Mouse (Mus musculus): ENCODE measurements around the gene B3gnt3. TPM values are rescaled to one million over a fixed set of nuclear protein-coding genes. Genes with fewer than 3 reads are reported as not detected.
"Not testable (repeated sequence)": the region's sequence is repeated elsewhere in the genome, so short reads cannot be mapped to it uniquely, and the experiment has no call there.

Gene B3gnt3
- polyA plus RNA-seq (2015; fragmentation: Nextera tagmentation; extraction: Ambion mirVana) = 3.3 and 4.2 TPM in 2 replicates

DNA sequence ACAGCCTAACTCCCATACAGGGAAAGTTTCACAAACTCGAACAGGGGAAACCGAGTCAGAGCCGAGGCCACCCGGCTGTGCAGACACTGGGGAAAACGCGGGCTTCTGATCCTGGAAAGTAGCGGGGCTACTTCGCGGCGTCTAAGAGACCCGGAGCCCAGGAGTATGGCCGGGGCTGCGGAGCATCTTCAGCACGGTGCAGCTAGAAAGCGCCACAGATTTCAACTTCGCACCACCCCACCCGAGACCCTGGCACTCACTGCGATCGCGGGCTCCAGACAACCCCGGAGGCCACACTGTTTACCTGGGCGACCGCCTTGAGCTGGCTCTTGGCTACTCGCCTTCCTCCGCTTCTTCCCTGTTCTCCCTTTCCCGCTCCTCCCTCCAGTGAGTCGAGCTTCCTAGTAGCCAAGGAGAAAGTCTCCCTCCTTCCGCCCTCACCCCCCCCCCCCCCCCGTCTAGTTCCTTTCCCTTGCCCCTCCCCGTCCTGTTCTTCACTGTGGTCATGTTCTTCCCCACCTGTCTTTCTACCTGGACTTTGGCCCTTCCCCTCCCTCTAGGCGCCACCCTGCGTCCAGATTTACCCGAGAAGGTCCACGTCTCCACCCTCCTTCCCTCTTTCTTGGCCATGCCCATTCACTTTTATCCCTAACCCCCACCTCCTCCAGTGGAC is at the start of gene B3gnt3:
Gene B3gnt3 (minus strand): TSS at position 376 of the 673 bp plus-strand sequence.
- WGBS = 16% methylated on average over 31 of the region's 34 CpGs
- Histone ChIP-seq H3K4me2 (replicated peaks; ENCODE audit: low read depth, low read length) (peak within 1 kb of the TSS; percentile 51), H3K36me3 (ENCODE audit: insufficient read depth, low read length) (no peaks in the 10 kb centered on the region), H3K27ac (ENCODE audit: low read length) (no peak within 1 kb of the TSS), H3K9ac (replicated peaks; ENCODE audit: low read length) (peak within 1 kb of the TSS; percentile 12; the same call in 1 of the 2 replicates), H3K4me1 (ENCODE audit: insufficient read depth, low read length) (peaks cover 12% of the 10 kb centered on the region; the same call in 1 of the 2 replicates), H3K4me3 (ENCODE audit: low read length) (peak within 1 kb of the TSS; percentile 31), H3K27me3 (ENCODE audit: insufficient read depth, low read length) (peaks cover 53% of the 10 kb centered on the region), H3K9me3 (ENCODE audit: low read length) (no peaks in the 10 kb centered on the region)
- 0 out of 2 replicates have a peak, but pooled peaks have one; percentile 28 for ATAC-seq (ENCODE audit: low FRiP score, low TSS enrichment)

DNA sequence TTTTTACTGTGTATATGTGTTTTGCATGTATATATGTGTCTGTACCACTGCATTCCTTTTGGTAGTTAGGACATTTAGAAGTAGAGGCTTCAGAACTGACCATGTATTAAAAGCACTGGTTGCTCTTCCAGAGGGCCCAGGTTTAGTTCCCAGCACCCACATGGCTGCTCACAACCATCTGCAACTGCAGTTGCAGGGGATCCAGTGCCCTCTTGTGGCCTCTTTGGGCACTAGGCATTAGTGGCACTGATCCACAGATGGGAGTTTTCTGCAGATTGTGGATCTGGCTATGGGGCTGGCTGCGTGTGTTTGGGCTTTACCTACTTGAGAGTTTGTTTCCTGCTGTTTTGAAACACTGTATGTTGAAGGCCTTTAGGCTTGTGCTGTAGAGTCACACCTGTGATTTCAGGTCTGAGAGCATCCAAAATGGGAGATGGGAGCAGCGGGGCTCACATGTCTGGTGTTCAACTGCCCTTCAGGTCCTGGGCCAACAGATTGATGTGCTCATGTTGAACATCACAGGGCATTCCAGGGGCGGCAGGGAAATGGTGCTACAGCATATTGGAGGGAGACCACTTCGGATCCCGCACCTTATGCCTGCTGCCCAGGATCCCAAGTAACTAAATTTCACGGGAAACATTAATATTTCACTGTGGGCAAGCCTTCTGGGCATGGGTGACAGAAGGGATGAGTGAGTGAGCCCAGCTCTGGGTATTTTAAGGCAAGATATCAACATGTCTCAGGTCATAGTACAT is 47.9 kb upstream of the B3gnt3 start:
- H3K9ac ChIP-seq (replicated peaks; ENCODE audit: low read length); H3K4me3 ChIP-seq (ENCODE audit: low read length); H3K27me3 ChIP-seq (ENCODE audit: insufficient read depth, low read length); H3K36me3 ChIP-seq (ENCODE audit: insufficient read depth, low read length); H3K27ac ChIP-seq (ENCODE audit: low read length); ATAC-seq (ENCODE audit: low FRiP score, low TSS enrichment); H3K9me3 ChIP-seq (ENCODE audit: low read length); H3K4me2 ChIP-seq (replicated peaks; ENCODE audit: low read depth, low read length); H3K4me1 ChIP-seq (ENCODE audit: insufficient read depth, low read length): not testable (repeated sequence)
- WGBS = 78% methylated on average over 6 of the region's 6 CpGs

DNA sequence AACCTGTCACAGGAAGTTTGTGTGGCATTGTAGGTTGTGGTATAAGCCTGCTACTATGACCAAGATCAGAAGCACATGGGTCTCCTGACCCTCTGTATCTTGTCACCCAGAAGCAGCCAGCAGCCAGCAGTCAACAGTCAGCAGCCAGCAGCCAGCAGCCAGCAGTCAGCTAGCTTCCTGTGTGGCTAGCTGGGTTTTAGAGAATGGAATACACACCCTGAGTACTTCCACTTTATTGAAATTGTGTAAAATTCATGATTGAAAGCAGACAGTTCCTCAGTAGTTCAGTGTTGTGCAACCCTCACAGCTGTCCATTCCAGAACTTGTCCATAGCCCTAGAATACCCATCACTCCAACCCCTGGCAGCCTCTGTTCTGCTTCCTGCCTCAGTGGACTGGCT is 45.5 kb upstream of the B3gnt3 start:
- ATAC-seq (ENCODE audit: low FRiP score, low TSS enrichment); H3K4me3 ChIP-seq (ENCODE audit: low read length): not testable (repeated sequence)

DNA sequence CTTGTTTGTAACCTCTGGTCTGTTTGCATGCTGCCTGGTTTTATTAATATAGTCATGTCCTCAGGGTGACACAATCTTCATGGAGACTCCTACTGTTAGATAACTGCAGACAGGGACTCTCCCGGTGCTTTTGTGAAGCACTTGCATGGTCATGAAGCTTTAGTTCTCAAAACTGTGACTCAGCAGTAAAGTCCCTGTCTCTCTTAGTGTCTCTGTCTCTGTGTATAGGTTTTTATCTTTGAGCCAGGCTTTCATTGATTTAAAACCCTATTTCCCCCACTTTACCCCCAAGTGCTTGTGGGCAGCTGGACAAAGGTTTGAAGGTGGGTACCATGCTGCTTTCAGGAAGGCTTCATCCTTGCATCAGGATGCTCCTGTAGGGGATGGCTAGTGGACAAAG is 43.7 kb upstream of the B3gnt3 start:
- H3K36me3 ChIP-seq (ENCODE audit: insufficient read depth, low read length) = no peaks in the 10 kb centered on the region
- H3K9me3 ChIP-seq (ENCODE audit: low read length) = no peaks in the 10 kb centered on the region
- no peak for ATAC-seq (ENCODE audit: low FRiP score, low TSS enrichment)
- H3K4me2 ChIP-seq (replicated peaks; ENCODE audit: low read depth, low read length) = no peak overlapping the region
- H3K4me3 ChIP-seq (ENCODE audit: low read length) = no peak overlapping the region
- no peak overlapping the region for H3K9ac ChIP-seq (replicated peaks; ENCODE audit: low read length)
- H3K27ac ChIP-seq (ENCODE audit: low read length) = no peak overlapping the region
- 0 out of 2 replicates have a peak, but pooled peaks cover 8% of the 10 kb centered on the region for H3K4me1 ChIP-seq (ENCODE audit: insufficient read depth, low read length)
- 81% methylated on average over 1 of the region's 1 CpGs for WGBS
- no peaks in the 10 kb centered on the region for H3K27me3 ChIP-seq (ENCODE audit: insufficient read depth, low read length)

More for the DNA sequence above, 45.5 kb upstream of the B3gnt3 start:
- not testable (repeated sequence) for H3K4me2 ChIP-seq (replicated peaks; ENCODE audit: low read depth, low read length); H3K27ac ChIP-seq (ENCODE audit: low read length); H3K36me3 ChIP-seq (ENCODE audit: insufficient read depth, low read length); H3K9ac ChIP-seq (replicated peaks; ENCODE audit: low read length); H3K9me3 ChIP-seq (ENCODE audit: low read length); H3K27me3 ChIP-seq (ENCODE audit: insufficient read depth, low read length); H3K4me1 ChIP-seq (ENCODE audit: insufficient read depth, low read length)

DNA sequence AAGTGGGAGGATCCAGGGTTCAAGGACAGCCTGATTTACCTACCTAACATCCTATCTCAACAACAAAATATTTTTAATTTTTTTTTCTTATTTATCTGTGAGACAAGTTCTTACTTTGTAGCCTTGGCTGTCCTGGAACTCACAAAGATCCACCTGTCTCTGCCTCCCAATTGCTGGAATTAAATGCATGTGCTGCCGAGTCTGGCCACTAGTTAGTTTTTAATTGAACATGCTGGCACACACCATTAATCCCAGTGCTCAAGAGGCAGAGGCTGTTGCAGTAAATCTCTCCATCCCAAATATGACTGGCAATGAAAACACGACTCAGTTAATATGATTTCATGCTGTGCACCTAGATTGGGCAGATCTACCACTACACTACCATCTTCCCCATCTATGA is 41.2 kb upstream of the B3gnt3 start:
- no peak for ATAC-seq (ENCODE audit: low FRiP score, low TSS enrichment)
- no peak overlapping the region for H3K9ac ChIP-seq (replicated peaks; ENCODE audit: low read length)
- H3K4me3 ChIP-seq (ENCODE audit: low read length) = no peak overlapping the region
- no peak overlapping the region for H3K27ac ChIP-seq (ENCODE audit: low read length)
- WGBS = 54% methylated on average over 2 of the region's 2 CpGs
- no peaks in the 10 kb centered on the region for H3K9me3 ChIP-seq (ENCODE audit: low read length)
- no peaks in the 10 kb centered on the region for H3K27me3 ChIP-seq (ENCODE audit: insufficient read depth, low read length)
- H3K4me1 ChIP-seq (ENCODE audit: insufficient read depth, low read length) = 0 out of 2 replicates have a peak, but pooled peaks cover 8% of the 10 kb centered on the region
- H3K4me2 ChIP-seq (replicated peaks; ENCODE audit: low read depth, low read length) = no peak overlapping the region
- H3K36me3 ChIP-seq (ENCODE audit: insufficient read depth, low read length) = no peaks in the 10 kb centered on the region

DNA sequence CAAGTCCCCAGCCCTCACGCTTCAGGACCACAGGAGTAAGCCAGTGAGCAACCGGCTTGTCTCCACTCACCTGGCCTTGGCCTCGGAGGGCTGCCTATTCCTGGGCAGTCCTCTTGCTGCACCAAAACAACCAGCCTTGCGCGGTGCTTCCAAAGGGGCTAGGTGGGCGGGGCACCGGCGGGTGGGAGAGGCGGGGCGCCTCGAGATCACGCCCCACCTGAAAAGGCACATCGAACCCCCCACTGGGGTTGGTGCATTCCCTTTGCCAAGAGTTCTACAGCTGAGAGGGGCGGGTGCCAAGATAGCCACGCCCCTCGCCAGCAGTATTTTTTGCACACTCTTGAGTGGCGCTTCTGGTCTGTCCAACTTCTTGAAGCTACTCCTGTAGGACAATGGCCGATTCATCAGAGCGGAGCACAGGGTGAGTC is 40.1 kb upstream of the B3gnt3 start:
- no peaks in the 10 kb centered on the region for H3K36me3 ChIP-seq (ENCODE audit: insufficient read depth, low read length)
- no peaks in the 10 kb centered on the region for H3K9me3 ChIP-seq (ENCODE audit: low read length)
- H3K27me3 ChIP-seq (ENCODE audit: insufficient read depth, low read length) = no peaks in the 10 kb centered on the region
- 0 out of 2 replicates have a peak, but pooled peaks cover 8% of the 10 kb centered on the region for H3K4me1 ChIP-seq (ENCODE audit: insufficient read depth, low read length)
- whole genome bisulfite sequencing = 6% methylated on average over 19 of the region's 19 CpGs
- peak overlapping the region; percentile 27 for H3K4me3 ChIP-seq (ENCODE audit: low read length)
- ATAC-seq (ENCODE audit: low FRiP score, low TSS enrichment) = peak; percentile 75
- H3K4me2 ChIP-seq (replicated peaks; ENCODE audit: low read depth, low read length) = peak overlapping the region; percentile 49
- no peak overlapping the region for H3K27ac ChIP-seq (ENCODE audit: low read length)
- H3K9ac ChIP-seq (replicated peaks; ENCODE audit: low read length) = no peak overlapping the region; the same call in 1 of the 2 replicates

DNA sequence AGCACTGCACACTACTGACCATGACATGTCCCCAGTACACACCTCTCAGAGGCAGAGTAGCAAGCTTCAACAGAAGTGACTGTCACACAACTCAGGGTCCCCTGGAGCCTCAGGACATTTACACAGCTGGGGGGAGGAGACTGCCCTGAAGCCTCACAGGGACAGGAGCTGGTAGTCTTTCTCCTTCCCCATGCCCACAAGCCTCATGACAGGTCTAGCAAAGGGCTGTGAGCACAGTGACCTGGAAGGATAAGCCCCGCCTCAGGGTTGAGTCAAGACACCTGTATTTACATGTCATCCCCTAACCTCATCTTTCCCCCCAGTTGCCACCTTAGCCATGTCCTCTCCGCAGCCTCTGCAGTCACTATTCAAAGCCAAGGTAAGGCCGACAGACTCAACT is 39.6 kb upstream of the B3gnt3 start:
- no peaks in the 10 kb centered on the region for H3K9me3 ChIP-seq (ENCODE audit: low read length)
- H3K4me1 ChIP-seq (ENCODE audit: insufficient read depth, low read length) = 0 out of 2 replicates have a peak, but pooled peaks cover 8% of the 10 kb centered on the region
- peak overlapping the region; percentile 49 for H3K4me2 ChIP-seq (replicated peaks; ENCODE audit: low read depth, low read length)
- no peak overlapping the region for H3K27ac ChIP-seq (ENCODE audit: low read length)
- H3K9ac ChIP-seq (replicated peaks; ENCODE audit: low read length) = no peak overlapping the region; the same call in 1 of the 2 replicates
- no peaks in the 10 kb centered on the region for H3K27me3 ChIP-seq (ENCODE audit: insufficient read depth, low read length)
- peak overlapping the region; percentile 27 for H3K4me3 ChIP-seq (ENCODE audit: low read length)
- ATAC-seq (ENCODE audit: low FRiP score, low TSS enrichment) = no peak
- H3K36me3 ChIP-seq (ENCODE audit: insufficient read depth, low read length) = no peaks in the 10 kb centered on the region
- WGBS = 30% methylated on average over 3 of the region's 3 CpGs

DNA sequence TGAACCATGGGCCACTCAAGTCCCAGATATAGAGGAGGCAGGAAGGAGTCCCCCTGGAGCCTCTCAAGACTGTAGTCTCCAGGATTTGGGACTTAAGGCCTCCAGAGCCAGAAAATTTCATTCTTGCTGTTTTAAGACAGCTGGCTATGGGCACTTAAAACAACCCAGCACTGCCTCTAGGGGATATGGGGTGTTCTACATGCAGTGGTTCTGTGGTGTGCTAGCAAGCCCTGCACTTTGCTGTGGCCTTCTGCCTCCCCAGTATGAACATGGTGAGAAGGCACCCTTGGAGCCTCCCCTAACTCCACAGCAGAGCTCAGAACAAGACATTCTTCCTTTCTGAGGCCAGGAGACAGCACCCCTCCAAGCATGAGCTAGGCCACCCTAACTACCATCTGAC is 36.7 kb upstream of the B3gnt3 start:
- not testable (repeated sequence) for H3K9ac ChIP-seq (replicated peaks; ENCODE audit: low read length); H3K9me3 ChIP-seq (ENCODE audit: low read length); H3K36me3 ChIP-seq (ENCODE audit: insufficient read depth, low read length); H3K4me1 ChIP-seq (ENCODE audit: insufficient read depth, low read length); H3K4me2 ChIP-seq (replicated peaks; ENCODE audit: low read depth, low read length); H3K4me3 ChIP-seq (ENCODE audit: low read length); H3K27ac ChIP-seq (ENCODE audit: low read length); H3K27me3 ChIP-seq (ENCODE audit: insufficient read depth, low read length); ATAC-seq (ENCODE audit: low FRiP score, low TSS enrichment)

DNA sequence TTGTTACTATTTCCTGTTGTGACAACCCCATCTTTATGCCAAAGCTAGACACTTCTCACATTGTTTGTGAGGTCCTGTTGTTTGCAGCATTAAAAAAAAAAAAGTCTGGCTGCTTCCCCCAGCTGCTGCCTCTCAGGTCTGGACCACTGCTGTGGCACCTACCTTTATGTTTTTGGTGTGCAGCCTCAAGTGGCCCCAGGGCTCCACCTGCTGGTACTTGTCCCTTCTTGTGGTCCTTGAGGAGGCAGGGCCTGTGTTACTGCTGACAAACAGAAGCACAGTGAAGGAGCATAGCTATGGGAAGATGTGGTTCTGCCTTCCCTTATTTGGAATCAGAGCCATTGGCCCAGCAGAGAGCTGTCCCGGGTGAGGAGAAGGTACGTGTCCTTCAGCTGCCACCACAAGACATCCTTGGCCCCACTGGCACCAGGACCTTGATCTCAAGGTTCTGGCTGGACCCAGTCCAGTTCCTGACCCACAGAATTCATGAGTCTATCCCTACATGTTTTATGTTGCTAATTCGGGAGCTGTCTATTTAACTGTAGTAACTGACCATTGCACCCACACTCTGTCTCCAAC is 30.2 kb upstream of the B3gnt3 start:
- no peak overlapping the region for H3K9ac ChIP-seq (replicated peaks; ENCODE audit: low read length)
- whole genome bisulfite sequencing = 50% methylated on average over 3 of the region's 3 CpGs
- H3K4me3 ChIP-seq (ENCODE audit: low read length) = no peak overlapping the region
- ATAC-seq (ENCODE audit: low FRiP score, low TSS enrichment) = no peak
- H3K27me3 ChIP-seq (ENCODE audit: insufficient read depth, low read length) = peaks cover 3% of the 10 kb centered on the region; the same call in 1 of the 2 replicates
- H3K4me1 ChIP-seq (ENCODE audit: insufficient read depth, low read length) = peaks cover 5% of the 10 kb centered on the region; the same call in 1 of the 2 replicates
- H3K36me3 ChIP-seq (ENCODE audit: insufficient read depth, low read length) = no peaks in the 10 kb centered on the region
- H3K27ac ChIP-seq (ENCODE audit: low read length) = no peak overlapping the region
- no peaks in the 10 kb centered on the region for H3K9me3 ChIP-seq (ENCODE audit: low read length)
- no peak overlapping the region for H3K4me2 ChIP-seq (replicated peaks; ENCODE audit: low read depth, low read length)

Measured in kidney, embryonic 16.5 days (tissue).